Mouse (Mus musculus) limb, embryonic 14.5 days (tissue): ENCODE results near the gene Soat2. TPM values are rescaled to one million over a fixed set of nuclear protein-coding genes. Genes with fewer than 3 reads are reported as not detected.

Experiments used
- ATAC-seq: fragments of 200-750 bp; cut with Nextera tagmentation; 2 replicates; pipeline ENCODE4 v1.8.0; 2017; ENCODE audit warnings: low read depth, moderate number of reproducible peaks, moderate TSS enrichment; ENCODE audit not compliant: low FRiP score
- DNase-seq: peaks from one replicate; pipeline ENCODE4 v3.0.0-alpha.2; 2015; ENCODE audit warnings: low spot score
- H3K27ac ChIP-seq: fragments of 300-500 bp; sonication (generic); replicated peaks from 2 replicates; pipeline ENCODE4 v1.5.1; 2014; ENCODE audit warnings: low read depth, mild to moderate bottlenecking, low read length, moderate library complexity, mixed read lengths
- H3K27me3 ChIP-seq: fragments of 300-500 bp; sonication (generic); 2 replicates; pipeline ENCODE4 v1.6.1; 2014; ENCODE audit warnings: low read length, mixed read lengths; ENCODE audit not compliant: control insufficient read depth, insufficient read depth
- H3K36me3 ChIP-seq: fragments of 300-500 bp; sonication (generic); 2 replicates; pipeline ENCODE4 v1.6.1; 2014; ENCODE audit warnings: mild to moderate bottlenecking, low read length, moderate library complexity, mixed read lengths; ENCODE audit not compliant: control insufficient read depth, insufficient read depth
- H3K4me1 ChIP-seq: fragments of 300-500 bp; sonication (generic); 2 replicates; pipeline ENCODE4 v1.6.1; 2014; ENCODE audit warnings: antibody characterized with exemption, low read length, mixed read lengths; ENCODE audit not compliant: control insufficient read depth, insufficient read depth
- H3K4me2 ChIP-seq: fragments of 300-500 bp; sonication (generic); replicated peaks from 2 replicates; pipeline ENCODE4 v1.6.1; 2014; ENCODE audit warnings: low read depth, mild to moderate bottlenecking, low read length, moderate library complexity; ENCODE audit not compliant: severe bottlenecking
- H3K4me3 ChIP-seq: fragments of 300-500 bp; sonication (generic); replicated peaks from 2 replicates; pipeline ENCODE4 v1.5.1; 2014; ENCODE audit warnings: low read length
- H3K9ac ChIP-seq: fragments of 300-500 bp; sonication (generic); 2 replicates; pipeline ENCODE4 v1.6.1; 2014; ENCODE audit warnings: mild to moderate bottlenecking, low read depth, low read length, moderate library complexity; ENCODE audit not compliant: severe bottlenecking
- H3K9me3 ChIP-seq: fragments of 300-500 bp; sonication (generic); 2 replicates; pipeline ENCODE4 v1.6.1; 2016; ENCODE audit warnings: low read length; ENCODE audit not compliant: control insufficient read depth
- POLR2A ChIP-seq: fragments of 200-500 bp; IDR thresholded peaks from 2 replicates; pipeline ENCODE4 v1.8.0; 2012; ENCODE audit warnings: inconsistent platforms, mild to moderate bottlenecking, moderate library complexity, borderline replicate concordance; ENCODE audit not compliant: insufficient read depth, insufficient read length; ENCODE audit errors: extremely low read depth
- WGBS: fragments of 180-500 bp; shearing (Covaris S2); extraction: QIAGEN DNeasy Blood & Tissue Kit; methylation state at CpG from one replicate; pipeline ENCODE4 v1.1.7; 2014; 5-methylcytosine and 5-hydroxymethylcytosine counted together
- polyA plus RNA-seq, 2 experiments: library from polyadenylated mRNA; depleted of rRNA in 1 of 2; stranded (reverse) in 1 of 2; unstranded in 1 of 2; fragments of >200 nt; fragmentation: Nextera tagmentation in 1 of 2; extraction: Ambion mirVana in 1 of 2; gene quantifications; 2 replicates each; pipeline versions ENCODE4 v1.2.1 to v1.2.3; 2012 to 2014

Gene Soat2
- polyA plus RNA-seq, 2 experiments, result 0.76 to 0.87 TPM

DNA sequence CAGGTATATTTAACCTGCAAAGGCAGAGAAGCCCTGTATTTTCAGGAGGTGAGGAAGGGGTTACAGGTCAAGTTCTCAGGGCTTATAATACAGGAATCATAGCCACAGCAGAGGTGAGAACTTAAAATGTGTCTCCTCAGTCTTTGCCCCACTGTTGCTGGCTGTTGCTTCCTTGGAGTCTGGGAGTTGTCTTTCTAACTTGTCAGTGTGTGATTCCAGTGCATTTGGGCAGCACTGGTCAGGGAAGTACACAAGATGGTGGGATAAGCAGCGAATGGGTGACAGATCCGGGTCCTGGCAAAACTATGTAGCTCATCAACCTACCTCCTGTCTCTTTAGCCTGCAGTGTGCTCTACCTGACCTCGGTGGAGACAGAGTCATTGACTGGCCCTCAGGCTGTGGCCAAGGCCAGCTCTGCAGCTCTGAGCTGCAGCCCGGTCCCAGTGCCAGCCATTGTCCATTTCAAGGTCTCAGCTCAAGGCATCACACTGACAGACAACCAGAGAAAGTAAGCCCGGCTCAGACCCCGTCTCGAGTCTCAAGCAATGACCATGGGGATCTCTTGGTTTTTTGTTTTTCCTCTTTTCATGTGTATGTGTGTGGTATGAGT lies 35.6 kb upstream of the Soat2 start:
- Histone ChIP-seq H3K4me3 (no peak overlapping the region), H3K9me3 (no peaks in the 10 kb centered on the region), H3K4me1 (no peaks in the 10 kb centered on the region), H3K9ac (no peak overlapping the region; the same call in 1 of the 2 replicates), H3K4me2 (no peak overlapping the region), H3K27me3 (no peaks in the 10 kb centered on the region), H3K36me3 (peaks cover 98% of the 10 kb centered on the region), H3K27ac (no peak overlapping the region)
- no peak for ATAC-seq
- DNase-seq, result no peak
- TF ChIP-seq POLR2A, result no peak
- WGBS, result 85% methylated on average over 7 of the region's 7 CpGs

DNA sequence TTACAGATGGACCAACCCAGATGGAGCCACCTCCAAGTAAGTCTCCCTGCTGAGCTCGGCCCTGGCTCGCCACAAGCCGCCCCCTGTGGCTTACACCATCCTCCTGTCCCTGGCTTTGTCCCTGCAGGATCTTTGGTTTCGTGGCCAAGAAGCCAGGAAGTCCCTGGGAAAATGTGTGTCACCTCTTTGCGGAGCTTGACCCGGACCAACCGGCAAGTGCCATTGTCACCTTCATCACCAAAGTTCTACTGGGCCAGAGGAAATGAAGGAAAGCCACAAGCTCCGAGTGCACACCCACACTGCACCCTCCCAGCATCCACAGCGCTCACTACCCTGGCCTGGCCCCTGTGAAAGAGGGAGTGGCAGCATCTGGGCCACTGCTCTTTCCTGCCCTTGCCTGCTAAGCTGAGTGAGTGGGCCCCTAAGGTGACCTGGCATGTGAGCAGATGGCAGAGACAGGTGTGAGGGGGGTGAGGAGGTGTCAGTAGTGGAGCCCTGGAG lies 34.5 kb upstream of the Soat2 start:
- no peaks in the 10 kb centered on the region for H3K9me3 ChIP-seq
- no peak for ATAC-seq
- H3K9ac ChIP-seq, result no peak overlapping the region
- H3K27ac ChIP-seq, result no peak overlapping the region
- H3K36me3 ChIP-seq, result peaks cover 96% of the 10 kb centered on the region
- H3K4me2 ChIP-seq, result no peak overlapping the region
- H3K27me3 ChIP-seq, result no peaks in the 10 kb centered on the region
- TF ChIP-seq POLR2A, result no peak
- H3K4me3 ChIP-seq, result no peak overlapping the region
- H3K4me1 ChIP-seq, result no peaks in the 10 kb centered on the region
- whole genome bisulfite sequencing, result 79% methylated on average over 9 of the region's 9 CpGs
- no peak for DNase-seq

DNA sequence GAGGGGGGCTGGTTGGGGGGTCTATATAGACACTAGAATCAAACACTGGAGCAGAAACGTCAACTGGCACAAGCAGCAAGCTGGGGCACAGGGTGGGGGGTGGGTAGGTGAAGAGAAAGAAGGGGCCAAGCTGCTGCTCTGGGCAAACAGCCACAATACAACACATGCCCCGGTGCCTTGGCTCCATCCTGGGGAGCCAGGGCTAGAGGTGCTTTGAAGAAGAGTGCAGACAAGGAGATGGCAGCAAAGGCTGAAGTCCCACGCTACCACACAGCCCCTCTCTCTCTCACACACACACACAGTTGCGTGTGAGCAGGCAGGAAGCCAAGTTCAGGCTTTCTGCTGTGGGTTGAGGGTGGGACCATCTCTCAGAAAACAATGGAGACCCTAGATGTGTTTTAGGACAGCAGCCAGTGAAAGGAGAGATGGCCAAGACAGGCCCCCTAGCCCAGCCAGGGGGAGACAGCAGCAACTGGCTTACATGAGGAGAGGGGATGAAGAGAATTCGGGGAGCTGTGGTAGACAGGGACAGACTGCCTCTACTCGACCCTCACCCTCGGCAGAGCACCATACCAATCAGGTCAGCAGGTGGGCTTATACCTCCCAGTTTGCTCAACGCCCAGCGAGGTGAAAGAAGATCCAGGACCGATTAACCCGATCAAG lies 33.4 kb upstream of the Soat2 start:
- Histone ChIP-seq H3K4me1 (no peaks in the 10 kb centered on the region), H3K9me3 (no peaks in the 10 kb centered on the region), H3K4me3 (no peak overlapping the region), H3K9ac (no peak overlapping the region), H3K27me3 (no peaks in the 10 kb centered on the region), H3K27ac (no peak overlapping the region), H3K36me3 (peaks cover 96% of the 10 kb centered on the region), H3K4me2 (no peak overlapping the region)
- TF ChIP-seq POLR2A, result no peak
- no peak for DNase-seq
- no peak for ATAC-seq
- 81% methylated on average over 11 of the region's 11 CpGs for WGBS

DNA sequence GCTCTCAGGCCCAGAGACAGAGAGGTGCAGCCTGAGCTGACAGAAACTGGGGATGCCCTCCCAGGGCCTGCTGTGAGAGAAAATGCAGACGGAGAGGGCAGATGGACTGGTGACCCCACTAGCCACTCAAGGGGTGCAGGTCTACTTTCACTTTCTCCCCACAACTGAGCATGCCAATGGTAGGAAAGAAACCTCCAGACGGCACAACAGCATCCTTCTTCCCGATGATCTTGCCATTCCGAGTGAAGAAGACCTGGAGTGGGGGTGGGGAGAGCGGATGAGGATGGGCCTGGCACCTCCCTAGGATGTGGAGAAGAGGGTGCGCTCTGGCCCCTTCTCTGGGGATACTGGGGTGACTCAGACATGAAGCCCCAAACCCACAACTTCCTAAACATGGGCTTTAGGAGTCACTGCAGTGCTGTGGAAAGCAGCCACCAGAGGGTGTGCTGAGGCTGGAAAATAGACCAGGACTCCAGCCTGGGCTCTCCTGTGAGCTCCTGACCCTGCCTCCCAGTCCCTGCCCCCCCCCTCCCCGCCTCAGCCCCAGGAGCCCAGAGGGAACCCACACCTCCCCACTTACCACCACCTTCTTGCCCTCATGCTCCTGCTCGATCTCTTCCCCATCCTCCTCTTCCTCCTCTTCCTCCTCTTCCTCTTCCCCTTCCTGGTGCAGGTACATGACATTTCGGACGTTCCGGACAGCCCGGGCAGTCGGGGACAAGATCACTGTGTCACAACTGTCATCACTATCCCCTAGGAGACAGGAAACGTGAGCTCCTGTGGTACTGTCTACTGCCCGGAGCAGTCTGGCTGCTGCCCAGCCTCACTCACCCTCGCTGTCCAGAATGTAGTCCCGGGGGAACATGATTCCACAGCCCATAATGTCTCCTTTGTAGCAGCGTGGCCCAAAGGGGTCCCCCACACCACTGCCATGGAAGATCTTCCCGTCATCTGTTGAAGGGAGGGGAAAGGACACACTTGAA lies 32.6 kb upstream of the Soat2 start:
- H3K4me3 ChIP-seq, result no peak overlapping the region
- H3K27ac ChIP-seq, result no peak overlapping the region
- DNase-seq (no peak), ATAC-seq (no peak)
- H3K4me2 ChIP-seq, result no peak overlapping the region
- TF ChIP-seq POLR2A, result no peak
- no peak overlapping the region; the same call in 1 of the 2 replicates for H3K9ac ChIP-seq
- no peaks in the 10 kb centered on the region for H3K27me3 ChIP-seq
- H3K4me1 ChIP-seq, result no peaks in the 10 kb centered on the region
- H3K9me3 ChIP-seq, result no peaks in the 10 kb centered on the region
- H3K36me3 ChIP-seq, result peaks cover 93% of the 10 kb centered on the region
- 82% methylated on average over 19 of the region's 19 CpGs for whole genome bisulfite sequencing

DNA sequence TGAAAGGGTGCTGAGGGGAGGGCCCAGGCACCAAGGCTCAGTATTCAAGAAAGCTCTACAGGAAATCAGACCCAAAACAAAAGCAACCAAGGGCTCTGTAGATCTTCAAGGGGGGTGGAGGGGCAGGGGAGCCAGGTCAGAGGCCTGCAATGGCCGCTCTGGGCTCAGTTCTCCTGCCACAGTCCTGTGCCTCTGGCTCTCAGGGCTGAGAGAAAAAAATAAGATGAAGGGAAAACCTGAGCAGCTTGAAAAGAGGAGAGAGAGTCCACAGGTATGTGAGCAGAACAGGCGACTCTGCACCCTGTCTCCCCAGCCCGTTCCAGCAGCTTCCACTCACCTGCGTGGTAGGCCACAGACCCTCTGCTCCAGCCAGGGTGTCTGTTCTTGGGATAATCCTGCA lies 31.7 kb upstream of the Soat2 start:
- Histone ChIP-seq H3K4me3 (no peak overlapping the region), H3K36me3 (peaks cover 91% of the 10 kb centered on the region), H3K4me2 (no peak overlapping the region), H3K4me1 (no peaks in the 10 kb centered on the region), H3K27me3 (no peaks in the 10 kb centered on the region), H3K27ac (no peak overlapping the region), H3K9ac (no peak overlapping the region), H3K9me3 (no peaks in the 10 kb centered on the region)
- no peak for DNase-seq
- TF ChIP-seq POLR2A, result no peak
- ATAC-seq, result no peak
- 96% methylated on average over 4 of the region's 4 CpGs for WGBS
